Mouse (Mus musculus) MEL (cell line): ENCODE measurements around the gene Tubgcp6. TPM values are rescaled to one million over a fixed set of nuclear protein-coding genes. Genes with fewer than 3 reads are reported as not detected.

Experiments
- DNase-seq: peaks from one replicate; pipeline ENCODE4 v3.0.0; 2011; ENCODE audit warnings: low read depth, low spot score
- H3K27ac ChIP-seq: 2 replicates; pipeline ENCODE4 v1.5.1; 2012; ENCODE audit warnings: low read depth, mild to moderate bottlenecking, control low read depth, low read length, moderate library complexity; ENCODE audit not compliant: control insufficient read depth
- H3K27me3 ChIP-seq, 2 experiments: fragments of 150-350 bp in 1 of 2; sonication (generic) in 1 of 2; 2 replicates each; pipeline ENCODE4 v1.6.1; 2012; ENCODE audit warnings: low read length in 2 of 2, mild to moderate bottlenecking in 2 of 2, improper control_type of control experiment in 1 of 2, moderate library complexity in 1 of 2; ENCODE audit not compliant: insufficient read depth in 2 of 2, control insufficient read depth in 1 of 2
- H3K36me3 ChIP-seq, 2 experiments: 2 replicates each; pipeline ENCODE4 v1.6.1; 2012 to 2014; ENCODE audit warnings: low read length in 2 of 2, improper control_type of control experiment in 1 of 2, inconsistent platforms in 1 of 2, mild to moderate bottlenecking in 1 of 2; ENCODE audit not compliant: insufficient read depth in 2 of 2, control insufficient read depth in 1 of 2
- H3K4me1 ChIP-seq, 2 experiments: fragments of 150-350 bp in 1 of 2; sonication (generic) in 1 of 2; 2 replicates each; pipeline ENCODE4 v1.6.1; 2012; ENCODE audit warnings: low read length in 2 of 2, improper control_type of control experiment in 1 of 2, mild to moderate bottlenecking in 1 of 2; ENCODE audit not compliant: insufficient read depth in 2 of 2, control insufficient read depth in 1 of 2
- H3K4me3 ChIP-seq, 2 experiments: fragments of 150-350 bp in 1 of 2; sonication (generic) in 1 of 2; 2 replicates each; pipeline ENCODE4 v1.5.1; 2012; ENCODE audit warnings: low read depth in 2 of 2, low read length in 2 of 2, mild to moderate bottlenecking in 2 of 2, moderate library complexity in 2 of 2, control low read depth in 1 of 2, improper control_type of control experiment in 1 of 2; ENCODE audit not compliant: control insufficient read depth in 1 of 2, insufficient read depth in 1 of 2
- H3K79me2 ChIP-seq: 2 replicates; pipeline ENCODE4 v1.6.1; 2012; ENCODE audit warnings: mild to moderate bottlenecking, low read length, moderate library complexity; ENCODE audit not compliant: control insufficient read depth, poor library complexity, insufficient read depth
- H3K9ac ChIP-seq: 2 replicates; pipeline ENCODE4 v1.6.1; 2012; ENCODE audit warnings: low read depth, mild to moderate bottlenecking, control low read depth, low read length, moderate library complexity; ENCODE audit not compliant: control insufficient read depth, poor library complexity, severe bottlenecking
- H3K9me3 ChIP-seq: fragments of 150-350 bp; sonication (generic); replicated peaks from 2 replicates; pipeline ENCODE4 v1.6.1; 2012; ENCODE audit warnings: mild to moderate bottlenecking, low read length, improper control_type of control experiment, moderate library complexity; ENCODE audit not compliant: insufficient read depth
- BHLHE40 ChIP-seq: IDR thresholded peaks from 2 replicates; pipeline ENCODE4 v1.6.1; 2012; ENCODE audit warnings: low read depth, mild to moderate bottlenecking, inconsistent platforms, low read length, improper control_type of control experiment, borderline replicate concordance
- CHD1 ChIP-seq: IDR thresholded peaks from 2 replicates; pipeline ENCODE4 v1.6.1; 2012; ENCODE audit warnings: low read depth, mild to moderate bottlenecking, inconsistent platforms, low read length, improper control_type of control experiment
- E2F4 ChIP-seq: IDR thresholded peaks from 2 replicates; pipeline ENCODE4 v1.6.1; 2011; ENCODE audit warnings: low read depth, low read length, improper control_type of control experiment, borderline replicate concordance
- ELF1 ChIP-seq: IDR thresholded peaks from 2 replicates; pipeline ENCODE4 v1.6.1; 2014; ENCODE audit warnings: low read depth, mild to moderate bottlenecking, inconsistent platforms, low read length, improper control_type of control experiment, moderate library complexity
- ETS1 ChIP-seq: IDR thresholded peaks from 2 replicates; pipeline ENCODE4 v1.6.1; 2012; ENCODE audit warnings: low read depth, mild to moderate bottlenecking, inconsistent platforms, low read length, improper control_type of control experiment, moderate library complexity
- GABPA ChIP-seq: IDR thresholded peaks from 2 replicates; pipeline ENCODE4 v1.6.1; 2012; ENCODE audit warnings: low read depth, mild to moderate bottlenecking, inconsistent platforms, low read length, improper control_type of control experiment, moderate library complexity
- MXI1 ChIP-seq: IDR thresholded peaks from 2 replicates; pipeline ENCODE4 v1.6.1; 2011; ENCODE audit warnings: mild to moderate bottlenecking, low read depth, low read length, improper control_type of control experiment
- MYB ChIP-seq: IDR thresholded peaks from 2 replicates; pipeline ENCODE4 v1.6.1; 2011; ENCODE audit warnings: mild to moderate bottlenecking, low read depth, low read length, improper control_type of control experiment
- NELFE ChIP-seq: IDR thresholded peaks from 2 replicates; pipeline ENCODE4 v1.6.1; 2011; ENCODE audit warnings: low read depth, low read length, improper control_type of control experiment
- POLR2AphosphoS5 ChIP-seq: IDR thresholded peaks from 2 replicates; pipeline ENCODE4 v1.6.1; 2012; ENCODE audit warnings: low read depth, borderline replicate concordance, mild to moderate bottlenecking, inconsistent platforms, low read length, moderate library complexity, mixed read lengths
- RCOR1 ChIP-seq: IDR thresholded peaks from 2 replicates; pipeline ENCODE4 v1.6.1; 2012; ENCODE audit warnings: low read depth, mild to moderate bottlenecking, inconsistent platforms, low read length, improper control_type of control experiment
- SIN3A ChIP-seq: IDR thresholded peaks from 2 replicates; pipeline ENCODE4 v1.6.1; 2012; ENCODE audit warnings: low read length, improper control_type of control experiment, inconsistent platforms
- TBP ChIP-seq: IDR thresholded peaks from 2 replicates; pipeline ENCODE4 v1.8.0; 2011; ENCODE audit warnings: low read depth, low read length, improper control_type of control experiment
- UBTF ChIP-seq: IDR thresholded peaks from 2 replicates; pipeline ENCODE4 v1.6.1; 2012; ENCODE audit warnings: low read depth, mild to moderate bottlenecking, inconsistent platforms, low read length, improper control_type of control experiment, moderate library complexity, borderline replicate concordance; ENCODE audit not compliant: insufficient read depth
- USF1 ChIP-seq: IDR thresholded peaks from 2 replicates; pipeline ENCODE4 v1.6.1; 2014; ENCODE audit warnings: low read depth, mild to moderate bottlenecking, inconsistent platforms, low read length, improper control_type of control experiment, moderate library complexity
- ZC3H11A ChIP-seq: IDR thresholded peaks from 2 replicates; pipeline ENCODE4 v1.6.1; 2012; ENCODE audit warnings: low read depth, mild to moderate bottlenecking, inconsistent platforms, low read length, improper control_type of control experiment
- ZNF384 ChIP-seq: IDR thresholded peaks from 2 replicates; pipeline ENCODE4 v1.6.1; 2012; ENCODE audit warnings: low read depth, mild to moderate bottlenecking, inconsistent platforms, low read length, improper control_type of control experiment
- polyA plus RNA-seq, 2 experiments: library from polyadenylated mRNA; stranded (reverse) in 1 of 2; unstranded in 1 of 2; fragments of >175 nt in 1 of 2; fragments of >200 nt in 1 of 2; gene quantifications; 2 replicates each; pipeline versions ENCODE4 v1.2.1 to v1.2.4; 2012; ENCODE audit warnings: low replicate concordance in 2 of 2, low read depth in 1 of 2; ENCODE audit not compliant: insufficient read length in 2 of 2, insufficient read depth in 1 of 2, missing spikeins in 1 of 2
- total RNA-seq: library from RNA; depleted of rRNA; stranded (reverse); fragments of 300-350 nt; gene quantifications from 2 replicates; pipeline ENCODE4 v1.2.3, GENCODE M21; 2012

The Tubgcp6 gene
- total and polyA plus RNA-seq, 3 experiments: 17.5 to 25.3 TPM; not detected in 1

DNA sequence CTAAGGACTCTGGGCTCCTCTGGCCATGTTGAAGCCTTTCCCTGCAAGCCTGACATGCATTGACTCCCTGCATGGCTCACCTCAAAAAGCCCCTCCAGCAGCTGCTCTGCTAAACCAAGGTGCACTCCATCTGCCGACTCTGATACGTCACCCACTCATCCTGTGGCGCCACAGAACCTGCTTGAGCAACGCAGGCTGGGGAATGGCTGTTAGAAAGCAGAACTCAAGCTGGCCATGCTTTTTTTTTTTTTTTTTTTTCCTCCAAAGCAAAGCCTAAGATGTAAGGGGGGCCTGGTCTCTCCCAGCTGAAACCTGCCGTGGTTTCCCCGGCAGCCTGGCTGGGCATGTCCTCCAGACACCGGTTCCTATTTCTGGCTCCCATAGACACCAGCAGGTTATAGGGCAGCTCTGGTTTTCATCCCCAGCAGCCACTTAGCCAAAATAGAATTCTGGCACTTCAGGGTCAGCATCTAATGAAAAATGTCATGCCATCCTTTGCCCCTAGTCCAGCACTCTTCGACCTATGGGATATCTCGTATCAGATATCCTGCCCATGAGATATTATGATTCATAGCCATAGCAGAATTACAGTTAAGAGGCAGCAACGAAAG is 48.8 kb downstream of the Tubgcp6 start:
- TF ChIP-seq ZNF384 (peak; percentile 84), MXI1 (no peak)
- no peak overlapping the region for H3K9ac ChIP-seq
- no peak overlapping the region for H3K27ac ChIP-seq
- H3K27me3 ChIP-seq: peaks cover 0 to 4% of the 10 kb centered on the region in 2 experiments; a peak in 1 of 4 replicates
- peaks cover 20% of the 10 kb centered on the region for H3K79me2 ChIP-seq
- H3K4me3 ChIP-seq: no peak overlapping the region
- H3K36me3 ChIP-seq: peaks cover 0 to 15% of the 10 kb centered on the region in 2 experiments; a peak in 2 of 4 replicates
- H3K4me1 ChIP-seq: peaks cover 0 to 24% of the 10 kb centered on the region in 2 experiments; a peak in 3 of 4 replicates
- H3K9me3 ChIP-seq: no peaks in the 10 kb centered on the region
- peak; percentile 35 for DNase-seq

DNA sequence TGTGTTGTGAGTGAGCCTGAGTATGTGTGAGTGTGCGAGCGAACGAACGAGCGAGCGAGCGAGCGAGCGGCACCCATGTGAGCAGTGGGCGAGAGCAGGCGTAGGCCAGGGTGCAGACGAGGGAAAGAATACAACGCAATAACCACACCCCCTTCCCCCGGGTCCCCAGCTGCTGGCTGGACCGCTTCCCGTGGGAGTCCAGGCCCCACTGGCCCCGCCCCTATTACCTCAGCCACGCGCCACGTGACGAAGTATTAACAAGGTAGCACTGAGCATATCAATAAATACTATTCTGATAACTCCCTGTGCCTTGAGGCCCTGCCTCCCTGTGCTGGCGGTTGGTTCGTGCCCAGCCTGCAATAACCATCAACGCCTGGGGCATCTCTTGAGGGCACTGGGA is 52.3 kb downstream of the Tubgcp6 start:
- Histone ChIP-seq H3K27me3 (peaks cover 0 to 4% of the 10 kb centered on the region in 2 experiments; a peak in 1 of 4 replicates), H3K4me3 (no peak overlapping the region), H3K4me1 (0 out of 4 replicates have a peak, but pooled peaks cover 0 to 6% of the 10 kb centered on the region in 2 experiments), H3K79me2 (peaks cover 2% of the 10 kb centered on the region; the same call in 1 of the 2 replicates), H3K27ac (no peak overlapping the region), H3K9ac (no peak overlapping the region), H3K36me3 (peaks cover 0 to 5% of the 10 kb centered on the region in 2 experiments; a peak in 1 of 4 replicates), H3K9me3 (no peaks in the 10 kb centered on the region)
- DNase-seq: no peak
- TF ChIP-seq MYB (no peak), POLR2AphosphoS5 (no peak), CHD1 (no peak), ELF1 (no peak), ZNF384 (no peak), TBP (no peak), ZC3H11A (no peak), NELFE (no peak), BHLHE40 (no peak), GABPA (no peak)

DNA sequence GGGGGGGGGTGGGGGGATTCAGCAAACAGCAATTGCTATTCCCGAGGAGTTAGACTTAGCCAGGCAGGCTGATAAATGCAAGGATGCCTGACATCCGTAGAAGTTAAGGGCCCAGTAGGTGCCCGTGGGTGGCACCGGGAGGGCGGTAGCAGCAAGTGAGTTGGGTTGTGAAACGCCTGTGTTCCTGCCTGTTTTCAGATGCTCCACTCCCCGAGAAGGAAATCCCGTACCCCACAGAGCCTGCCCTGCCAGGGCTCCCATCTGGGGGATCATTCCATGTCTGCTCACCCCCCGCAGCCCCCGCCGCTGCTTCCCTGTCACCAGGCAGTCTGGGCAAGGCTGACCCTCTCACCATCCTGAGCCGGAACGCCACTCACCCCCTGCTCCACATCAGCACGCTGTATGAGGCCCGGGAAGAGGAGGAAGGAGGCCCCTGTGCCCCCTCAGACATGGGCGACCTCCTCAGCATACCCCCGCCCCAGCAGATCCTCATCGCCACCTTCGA is 53.5 kb downstream of the Tubgcp6 start:
- H3K27ac ChIP-seq: no peak overlapping the region
- no peaks in the 10 kb centered on the region for H3K79me2 ChIP-seq
- TF ChIP-seq SIN3A: no peak
- no peak for TF ChIP-seq MXI1
- no peak for TF ChIP-seq CHD1
- TF ChIP-seq ETS1: no peak
- TF ChIP-seq ELF1: no peak
- TF ChIP-seq E2F4: no peak
- TF ChIP-seq ZC3H11A: no peak
- TF ChIP-seq TBP: no peak
- no peak for TF ChIP-seq RCOR1
- no peak for TF ChIP-seq MYB
- TF ChIP-seq UBTF: no peak
- no peak for TF ChIP-seq USF1
- TF ChIP-seq, all 39 proteins: peak for 0
- DNase-seq: no peak
- Histone ChIP-seq H3K4me3 (no peak overlapping the region), H3K27me3 (peaks cover 0 to 8% of the 10 kb centered on the region in 2 experiments; a peak in 3 of 4 replicates), H3K36me3 (peaks cover 0 to 3% of the 10 kb centered on the region in 2 experiments; a peak in 1 of 4 replicates), H3K9ac (no peak overlapping the region), H3K4me1 (0 out of 4 replicates have a peak, but pooled peaks cover 0 to 3% of the 10 kb centered on the region in 2 experiments), H3K9me3 (no peaks in the 10 kb centered on the region)
